Mouse (Mus musculus): ENCODE measurements around the gene Glis1. TPM values are rescaled to one million over a fixed set of nuclear protein-coding genes. Genes with fewer than 3 reads are reported as not detected.

Gene Glis1
- polyA plus RNA-seq, 1 experiment from 2014 or later, result 2.7 TPM

GRCm38 (mm10) chr4:107558801-107559200 is 124.4 kb downstream of the Glis1 start:
- H3K4me3 ChIP-seq, result no peak overlapping the region
- no peak overlapping the region for H3K27ac ChIP-seq (replicated peaks)
- no peak overlapping the region for H3K9ac ChIP-seq
- peaks cover 33% of the 10 kb centered on the region for H3K4me1 ChIP-seq (replicated peaks)
- H3K4me2 ChIP-seq, result no peak overlapping the region
- peak; percentile 16; the same call in 1 of the 2 replicates for ATAC-seq (ENCODE audit: low read depth)
- H3K27me3 ChIP-seq, result no peaks in the 10 kb centered on the region
- no peaks in the 10 kb centered on the region for H3K9me3 ChIP-seq
- H3K36me3 ChIP-seq, result no peaks in the 10 kb centered on the region
- WGBS, result 76% methylated on average over 3 of the region's 3 CpGs

DNA sequence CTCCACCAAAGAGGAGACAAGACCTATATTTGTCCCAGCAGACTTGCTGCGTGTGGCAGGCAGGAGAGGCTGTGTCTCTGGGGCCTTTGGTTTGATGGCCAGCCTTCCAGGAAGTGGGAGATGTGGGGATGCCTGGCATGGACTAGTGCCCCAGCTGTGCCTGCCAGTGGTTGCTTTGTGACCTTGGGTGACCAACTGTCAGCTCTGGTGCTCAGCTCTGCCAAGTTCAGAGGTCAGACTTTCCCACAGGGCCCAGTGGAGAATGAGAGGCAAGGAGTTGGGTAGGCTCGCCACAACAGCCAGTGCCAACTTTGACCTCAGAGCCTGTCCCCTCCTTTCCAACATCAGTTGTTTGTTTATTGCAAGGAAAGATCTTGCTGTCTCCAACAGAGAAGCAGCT is 126.7 kb downstream of the Glis1 start:
- H3K4me1 ChIP-seq (replicated peaks), result peaks cover 33% of the 10 kb centered on the region
- no peak overlapping the region for H3K9ac ChIP-seq
- H3K27me3 ChIP-seq, result no peaks in the 10 kb centered on the region
- no peaks in the 10 kb centered on the region for H3K36me3 ChIP-seq
- no peak overlapping the region for H3K4me2 ChIP-seq
- no peak for ATAC-seq (ENCODE audit: low read depth)
- no peak overlapping the region for H3K4me3 ChIP-seq
- H3K9me3 ChIP-seq, result no peaks in the 10 kb centered on the region
- WGBS, result 88% methylated on average over 2 of the region's 2 CpGs
- no peak overlapping the region for H3K27ac ChIP-seq (replicated peaks)

DNA sequence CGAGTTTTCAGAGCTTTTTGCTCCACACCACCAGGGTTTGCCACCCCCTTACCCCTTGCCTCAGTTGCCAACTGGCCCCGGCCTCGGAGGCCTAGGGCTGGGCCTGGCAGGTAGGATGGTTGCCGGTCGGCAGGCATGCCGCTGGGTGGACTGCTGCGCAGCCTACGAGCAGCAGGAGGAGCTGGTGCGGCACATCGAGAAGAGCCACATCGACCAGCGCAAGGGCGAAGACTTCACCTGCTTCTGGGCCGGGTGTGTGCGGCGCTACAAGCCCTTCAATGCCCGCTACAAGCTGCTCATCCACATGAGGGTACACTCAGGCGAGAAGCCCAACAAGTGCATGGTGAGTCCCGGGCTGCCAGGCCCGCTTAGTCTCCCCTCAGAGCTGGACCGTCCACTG is 133.8 kb downstream of the Glis1 start:
- Histone ChIP-seq H3K9ac (no peak overlapping the region), H3K9me3 (no peaks in the 10 kb centered on the region), H3K4me3 (no peak overlapping the region), H3K27ac (replicated peaks) (no peak overlapping the region), H3K27me3 (no peaks in the 10 kb centered on the region; the same call in 1 of the 2 replicates), H3K36me3 (no peaks in the 10 kb centered on the region), H3K4me2 (no peak overlapping the region), H3K4me1 (replicated peaks) (peaks cover 37% of the 10 kb centered on the region)
- 70% methylated on average over 21 of the region's 21 CpGs for WGBS
- no peak for ATAC-seq (ENCODE audit: low read depth)

DNA sequence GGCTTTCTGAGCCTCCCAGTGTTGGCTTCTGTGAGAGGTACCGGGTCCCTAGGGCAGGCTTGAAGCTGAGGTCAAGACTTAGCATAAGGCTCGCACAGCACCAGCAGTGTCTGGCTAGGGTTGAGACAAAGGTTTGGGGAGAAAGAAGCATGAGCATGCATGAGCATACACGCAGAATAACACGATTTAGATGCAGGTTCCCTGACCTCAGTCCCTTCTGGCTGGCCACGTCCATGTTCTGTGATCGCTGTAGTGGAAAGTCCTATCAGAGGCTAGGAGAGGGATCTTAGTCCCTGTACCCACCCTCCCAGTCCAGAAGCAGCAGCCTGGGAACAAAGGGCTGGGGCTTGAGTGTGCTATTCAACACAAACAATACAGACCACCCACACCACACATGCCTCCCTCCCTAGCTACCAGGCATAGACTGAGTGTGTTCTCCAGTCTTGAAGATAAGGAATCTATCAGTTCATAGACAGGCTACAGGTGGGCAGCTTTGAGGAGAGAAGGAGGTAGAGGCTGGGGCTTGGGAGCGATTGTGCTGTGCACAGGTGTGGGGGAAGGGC is 134.6 kb downstream of the Glis1 start:
- Histone ChIP-seq H3K27ac (replicated peaks) (no peak overlapping the region), H3K4me3 (no peak overlapping the region), H3K9ac (no peak overlapping the region), H3K4me1 (replicated peaks) (peaks cover 37% of the 10 kb centered on the region), H3K27me3 (no peaks in the 10 kb centered on the region; the same call in 1 of the 2 replicates), H3K9me3 (no peaks in the 10 kb centered on the region), H3K36me3 (no peaks in the 10 kb centered on the region), H3K4me2 (no peak overlapping the region)
- ATAC-seq (ENCODE audit: low read depth), result no peak
- WGBS, result 51% methylated on average over 7 of the region's 7 CpGs

- Histone ChIP-seq H3K4me2 (no peak overlapping the region), H3K27me3 (no peaks in the 10 kb centered on the region; the same call in 1 of the 2 replicates), H3K36me3 (no peaks in the 10 kb centered on the region), H3K9me3 (no peaks in the 10 kb centered on the region), H3K4me3 (no peak overlapping the region), H3K9ac (peak overlapping the region; percentile 38), H3K27ac (replicated peaks) (peak overlapping the region; percentile 72), H3K4me1 (replicated peaks) (peaks cover 37% of the 10 kb centered on the region)
- 49% methylated on average over 19 of the region's 19 CpGs for WGBS
- ATAC-seq (ENCODE audit: low read depth), result peak; percentile 29; the same call in 1 of the 2 replicates
These were observed 136.1 kb downstream of the Glis1 start for GRCm38 (mm10) chr4:107570329-107571014.

GRCm38 (mm10) chr4:107575781-107576180 is 141.4 kb downstream of the Glis1 start:
- H3K36me3 ChIP-seq, result no peaks in the 10 kb centered on the region

GRCm38 (mm10) chr4:107576742-107577141 is 142.4 kb downstream of the Glis1 start:
- peaks cover 17% of the 10 kb centered on the region for H3K4me1 ChIP-seq (replicated peaks)
- no peak; the same call in 1 of the 2 replicates for ATAC-seq (ENCODE audit: low read depth)
- H3K27ac ChIP-seq (replicated peaks), result no peak overlapping the region
- H3K9ac ChIP-seq, result no peak overlapping the region
- no peaks in the 10 kb centered on the region for H3K27me3 ChIP-seq
- no peaks in the 10 kb centered on the region for H3K9me3 ChIP-seq
- H3K4me2 ChIP-seq, result no peak overlapping the region
- no peak overlapping the region for H3K4me3 ChIP-seq
- 41% methylated on average over 6 of the region's 6 CpGs for WGBS
- H3K36me3 ChIP-seq, result no peaks in the 10 kb centered on the region

More at GRCm38 (mm10) chr4:107575781-107576180, 141.4 kb downstream of the Glis1 start:
- H3K9ac ChIP-seq, result no peak overlapping the region
- ATAC-seq (ENCODE audit: low read depth), result no peak
- H3K27ac ChIP-seq (replicated peaks), result no peak overlapping the region
- H3K4me2 ChIP-seq, result no peak overlapping the region
- WGBS, result 73% methylated on average over 6 of the region's 6 CpGs
- peaks cover 27% of the 10 kb centered on the region for H3K4me1 ChIP-seq (replicated peaks)
- no peaks in the 10 kb centered on the region for H3K9me3 ChIP-seq
- no peaks in the 10 kb centered on the region for H3K27me3 ChIP-seq
- H3K4me3 ChIP-seq, result no peak overlapping the region

- Histone ChIP-seq H3K27ac (replicated peaks) (no peak overlapping the region), H3K27me3 (no peaks in the 10 kb centered on the region), H3K4me1 (replicated peaks) (peaks cover 13% of the 10 kb centered on the region), H3K4me3 (no peak overlapping the region), H3K36me3 (no peaks in the 10 kb centered on the region), H3K4me2 (no peak overlapping the region), H3K9ac (no peak overlapping the region), H3K9me3 (no peaks in the 10 kb centered on the region)
- ATAC-seq (ENCODE audit: low read depth), result no peak
- 82% methylated on average over 12 of the region's 12 CpGs for WGBS
These were observed 142.9 kb downstream of the Glis1 start for GRCm38 (mm10) chr4:107577146-107577839.

DNA sequence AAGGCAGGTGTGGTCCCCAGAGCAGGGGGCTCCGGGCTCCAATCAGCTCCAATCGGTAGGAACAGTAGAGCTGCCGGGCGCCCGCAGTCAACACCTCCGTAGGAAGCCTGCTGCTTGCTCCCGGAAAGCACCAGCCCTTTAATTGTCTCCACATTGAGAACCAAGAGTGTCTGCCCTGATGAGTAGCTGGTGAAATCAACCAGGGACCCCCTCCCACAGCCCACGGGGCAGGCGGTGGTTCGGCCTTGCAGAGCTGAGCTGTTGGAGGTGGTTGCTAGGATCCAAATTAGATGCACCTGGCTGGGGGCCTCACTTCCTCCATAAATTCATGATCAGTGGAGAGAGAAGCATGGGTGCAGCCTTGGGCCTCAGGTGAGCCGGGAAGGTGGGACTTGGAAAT is 146.5 kb downstream of the Glis1 start:
- no peak for ATAC-seq (ENCODE audit: low read depth)
- WGBS, result 76% methylated on average over 11 of the region's 11 CpGs

DNA sequence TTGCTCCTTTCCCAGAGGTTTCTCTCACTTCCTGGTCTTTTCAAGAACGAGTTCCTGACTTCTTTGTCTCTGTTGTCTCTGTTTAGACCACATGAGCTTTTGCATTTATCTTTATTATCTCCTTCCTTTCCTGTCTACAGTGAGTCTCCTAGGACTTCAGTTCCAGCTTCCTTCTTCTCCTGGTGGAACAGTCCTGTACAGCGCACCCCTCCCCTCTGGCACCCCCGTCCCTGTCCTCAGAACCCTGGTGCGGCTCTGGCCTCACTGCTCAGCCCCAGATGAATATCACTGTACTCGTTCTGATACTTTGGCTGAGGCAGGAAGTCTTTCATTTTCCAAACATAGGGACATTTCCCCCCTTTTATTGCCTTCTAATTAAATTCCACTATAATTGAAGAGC is 152.0 kb downstream of the Glis1 start:
- 64% methylated on average over 5 of the region's 5 CpGs for WGBS

More for the DNA sequence above, 146.5 kb downstream of the Glis1 start:
- Histone ChIP-seq H3K4me1 (replicated peaks) (peaks cover 13% of the 10 kb centered on the region), H3K27me3 (no peaks in the 10 kb centered on the region), H3K27ac (replicated peaks) (no peak overlapping the region), H3K4me3 (no peak overlapping the region), H3K9ac (no peak overlapping the region), H3K36me3 (no peaks in the 10 kb centered on the region), H3K4me2 (no peak overlapping the region), H3K9me3 (no peaks in the 10 kb centered on the region)

GRCm38 (mm10) chr4:107588637-107589036 is 154.2 kb downstream of the Glis1 start:
- no peaks in the 10 kb centered on the region for H3K9me3 ChIP-seq
- no peak overlapping the region for H3K4me2 ChIP-seq
- peaks cover under 1% of the 10 kb centered on the region for H3K27me3 ChIP-seq
- H3K9ac ChIP-seq, result no peak overlapping the region
- ATAC-seq (ENCODE audit: low read depth), result no peak
- WGBS, result 79% methylated on average over 7 of the region's 7 CpGs
- H3K4me3 ChIP-seq, result no peak overlapping the region
- H3K4me1 ChIP-seq (replicated peaks), result peaks cover 25% of the 10 kb centered on the region
- H3K27ac ChIP-seq (replicated peaks), result no peak overlapping the region
- H3K36me3 ChIP-seq, result no peaks in the 10 kb centered on the region

More for the DNA sequence above, 152.0 kb downstream of the Glis1 start:
- Histone ChIP-seq H3K9me3 (no peaks in the 10 kb centered on the region), H3K4me2 (no peak overlapping the region), H3K4me3 (no peak overlapping the region), H3K9ac (no peak overlapping the region), H3K27ac (replicated peaks) (no peak overlapping the region), H3K36me3 (no peaks in the 10 kb centered on the region), H3K4me1 (replicated peaks) (peaks cover 19% of the 10 kb centered on the region), H3K27me3 (no peaks in the 10 kb centered on the region; the same call in none of the 2 replicates)
- ATAC-seq (ENCODE audit: low read depth), result no peak

DNA sequence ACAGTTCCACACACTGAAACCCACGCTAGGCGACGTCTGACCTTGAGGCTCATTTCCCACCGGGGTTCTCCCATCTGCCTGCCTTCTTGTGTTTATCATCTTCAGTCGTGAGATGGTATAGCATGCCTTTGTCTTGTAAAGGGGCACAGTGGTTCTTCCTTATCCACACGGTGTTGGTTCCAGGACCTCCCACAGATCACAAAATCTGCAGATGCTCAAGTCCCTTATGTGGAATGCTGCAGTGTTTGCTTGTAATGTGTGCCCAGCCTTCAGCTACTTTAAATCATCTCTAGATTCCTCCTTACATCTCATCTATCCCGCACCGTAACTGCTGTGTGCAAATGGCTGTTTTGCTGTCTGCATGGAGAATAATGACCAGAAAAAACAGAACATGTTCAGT is 154.7 kb downstream of the Glis1 start:
- Histone ChIP-seq H3K4me1 (replicated peaks) (peaks cover 25% of the 10 kb centered on the region), H3K27me3 (peaks cover 5% of the 10 kb centered on the region), H3K4me2 (no peak overlapping the region), H3K4me3 (no peak overlapping the region), H3K9me3 (no peaks in the 10 kb centered on the region), H3K9ac (no peak overlapping the region), H3K27ac (replicated peaks) (no peak overlapping the region), H3K36me3 (no peaks in the 10 kb centered on the region)
- 68% methylated on average over 8 of the region's 8 CpGs for WGBS
- no peak for ATAC-seq (ENCODE audit: low read depth)
